Mouse (Mus musculus) stomach, postnatal 0 days (tissue): ENCODE results near the gene Irf2bp2. TPM values are rescaled to one million over a fixed set of nuclear protein-coding genes. Genes with fewer than 3 reads are reported as not detected.
A peak's percentile ranks its signal among the peaks of the same experiment; 100 is the strongest.

Experiments used
- ATAC-seq: fragments of 200-750 bp; cut with Nextera tagmentation; 2 replicates; pipeline ENCODE4 v1.8.0; 2017; ENCODE audit not compliant: low FRiP score, low TSS enrichment
- DNase-seq: peaks from one replicate; pipeline ENCODE4 v3.0.0-alpha.2; 2016; ENCODE audit warnings: low spot score
- H3K27ac ChIP-seq: fragments of 300-500 bp; sonication (generic); replicated peaks from 2 replicates; pipeline ENCODE4 v1.5.1; 2014; ENCODE audit warnings: mild to moderate bottlenecking, control low read depth
- H3K27me3 ChIP-seq: fragments of 300-500 bp; sonication (generic); 2 replicates; pipeline ENCODE4 v1.6.1; 2014; ENCODE audit warnings: low read length; ENCODE audit not compliant: control insufficient read depth, insufficient read depth
- H3K36me3 ChIP-seq: fragments of 300-500 bp; sonication (generic); 2 replicates; pipeline ENCODE4 v1.6.1; 2014; ENCODE audit warnings: low read length, mixed read lengths; ENCODE audit not compliant: control insufficient read depth, insufficient read depth
- H3K4me1 ChIP-seq: fragments of 300-500 bp; sonication (generic); replicated peaks from 2 replicates; pipeline ENCODE4 v1.6.1; 2014; ENCODE audit warnings: antibody characterized with exemption; ENCODE audit not compliant: control insufficient read depth, insufficient read depth
- H3K4me2 ChIP-seq: fragments of 300-500 bp; sonication (generic); replicated peaks from 2 replicates; pipeline ENCODE4 v1.6.1; 2014; ENCODE audit warnings: low read depth, mild to moderate bottlenecking, control low read depth, moderate library complexity
- H3K4me3 ChIP-seq: fragments of 300-500 bp; sonication (generic); 2 replicates; pipeline ENCODE4 v1.5.1; 2014; ENCODE audit warnings: low read depth, low read length, control low read depth
- H3K9ac ChIP-seq: fragments of 300-500 bp; sonication (generic); 2 replicates; pipeline ENCODE4 v1.6.1; 2014; ENCODE audit warnings: mild to moderate bottlenecking, low read length, control low read depth, mixed read lengths
- H3K9me3 ChIP-seq: fragments of 300-500 bp; sonication (generic); 2 replicates; pipeline ENCODE4 v1.6.1; 2016; ENCODE audit warnings: low read length; ENCODE audit not compliant: control insufficient read depth
- CTCF ChIP-seq: IDR thresholded peaks from 2 replicates; pipeline ENCODE4 v1.5.1; 2016; ENCODE audit warnings: antibody characterized with exemption, low read depth, mild to moderate bottlenecking, moderate library complexity
- EP300 ChIP-seq: optimal IDR thresholded peaks from 2 replicates; pipeline ENCODE3; 2016; ENCODE audit warnings: antibody characterized with exemption
- WGBS: fragments of 180-500 bp; shearing (Covaris S2); extraction: QIAGEN DNeasy Blood & Tissue Kit; methylation state at CpG from one replicate; pipeline ENCODE4 v1.1.7; 2014; 5-methylcytosine and 5-hydroxymethylcytosine counted together
- polyA plus RNA-seq: library from polyadenylated mRNA; unstranded; fragments of >200 nt; fragmentation: Nextera tagmentation; extraction: Ambion mirVana; gene quantifications from 2 replicates; pipeline ENCODE4 v1.2.1, GENCODE M21; 2015

Irf2bp2 gene
- polyA plus RNA-seq, 1 experiment from 2014 or later = 10.1 TPM

DNA sequence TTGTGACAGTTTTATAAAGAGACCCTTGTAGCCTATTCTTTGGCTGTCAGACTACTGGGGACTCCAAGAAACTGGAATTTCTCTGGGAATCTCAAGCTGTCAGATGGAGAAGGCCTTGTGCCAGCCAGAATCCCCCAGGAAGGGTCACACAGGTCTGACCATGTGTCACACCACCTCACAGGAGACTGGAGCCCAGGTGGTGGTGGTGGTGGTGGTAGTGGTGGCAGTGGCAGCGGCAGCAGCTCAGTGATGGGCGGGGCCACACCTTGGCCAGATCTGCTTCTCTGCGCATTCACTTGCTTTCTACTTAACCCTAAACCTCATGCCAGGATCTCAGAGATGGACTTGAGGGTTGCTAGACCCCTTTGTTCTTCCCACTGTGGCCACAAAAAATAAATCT lies 19.0 kb upstream of the Irf2bp2 start:
- Histone ChIP-seq H3K4me3 (no peak overlapping the region), H3K4me1 (peaks cover 16% of the 10 kb centered on the region; the same call in 1 of the 2 replicates), H3K27me3 (no peaks in the 10 kb centered on the region), H3K4me2 (no peak overlapping the region), H3K9me3 (no peaks in the 10 kb centered on the region), H3K9ac (no peak overlapping the region; the same call in 1 of the 2 replicates), H3K27ac (peak overlapping the region; percentile 95), H3K36me3 (no peaks in the 10 kb centered on the region)
- DNase-seq (no peak), ATAC-seq (no peak)
- TF ChIP-seq CTCF (no peak), EP300 (no peak)
- WGBS = 67% methylated on average over 3 of the region's 3 CpGs

DNA sequence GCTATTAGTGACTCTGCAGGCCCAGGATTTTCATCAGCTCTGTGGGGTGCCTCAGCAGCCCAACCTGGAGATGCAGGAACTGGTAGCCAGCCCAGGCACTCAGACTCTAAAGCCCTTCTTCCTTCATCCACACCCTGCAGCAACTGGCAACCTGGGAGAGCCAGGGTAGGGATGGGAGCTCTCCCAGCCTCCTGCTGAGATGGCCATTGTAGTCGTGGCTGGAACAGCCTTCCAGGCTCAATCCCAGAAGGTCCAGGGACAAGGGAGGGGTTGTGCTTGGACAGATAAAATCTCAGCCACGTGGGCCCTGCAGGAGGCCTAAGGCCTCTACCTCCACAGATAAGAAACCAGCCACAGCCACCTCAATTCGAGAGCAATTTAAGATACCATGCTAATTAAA lies 16.9 kb upstream of the Irf2bp2 start:
- Histone ChIP-seq H3K9me3 (no peaks in the 10 kb centered on the region), H3K27ac (peak overlapping the region; percentile 70), H3K36me3 (no peaks in the 10 kb centered on the region), H3K27me3 (no peaks in the 10 kb centered on the region), H3K4me3 (no peak overlapping the region), H3K9ac (no peak overlapping the region), H3K4me2 (no peak overlapping the region), H3K4me1 (peaks cover 10% of the 10 kb centered on the region; the same call in 1 of the 2 replicates)
- WGBS = 22% methylated on average over 3 of the region's 3 CpGs
- DNase-seq (peak; percentile 59), ATAC-seq (no peak)
- TF ChIP-seq CTCF (no peak), EP300 (no peak)

DNA sequence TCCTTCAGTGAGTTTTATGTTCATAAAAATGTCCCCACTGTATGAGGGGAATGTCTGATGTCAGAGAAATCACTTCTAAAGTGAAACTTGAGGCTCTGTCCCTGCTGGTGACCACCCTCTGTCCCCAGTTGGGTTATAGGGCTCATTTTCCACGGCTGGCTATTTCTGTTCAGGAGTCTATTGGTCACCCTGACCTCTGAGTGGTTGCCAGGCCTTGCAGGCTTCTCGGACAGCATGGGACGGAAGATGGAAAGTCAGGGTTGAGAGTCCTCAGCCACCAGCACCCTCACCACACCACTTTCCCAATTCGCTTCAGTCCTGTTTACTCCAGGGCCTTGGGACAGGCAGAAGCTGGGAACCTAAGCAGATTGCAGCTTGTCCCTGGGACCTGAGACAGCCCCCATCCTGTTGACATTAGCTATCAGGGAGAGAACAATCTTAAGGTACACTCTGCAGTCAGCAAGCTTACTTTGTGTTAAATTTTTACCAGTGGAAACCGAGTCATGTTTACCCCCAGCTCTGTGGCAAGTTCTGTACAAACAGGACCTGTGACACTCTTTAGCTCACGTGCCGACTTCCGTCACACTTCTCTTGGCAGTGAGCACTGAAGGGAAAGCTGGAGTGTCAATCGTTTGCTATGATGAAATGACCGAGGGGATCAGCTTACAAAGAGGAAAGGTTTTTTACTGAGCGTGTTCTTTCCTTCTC lies 15.9 kb upstream of the Irf2bp2 start:
- peak; percentile 53 for ATAC-seq
- Histone ChIP-seq H3K4me1 (peaks cover 4% of the 10 kb centered on the region; the same call in 1 of the 2 replicates), H3K4me2 (no peak overlapping the region), H3K9me3 (no peaks in the 10 kb centered on the region), H3K27me3 (no peaks in the 10 kb centered on the region), H3K9ac (no peak overlapping the region), H3K4me3 (no peak overlapping the region), H3K27ac (peak overlapping the region; percentile 70), H3K36me3 (no peaks in the 10 kb centered on the region)
- DNase-seq = peak; percentile 84
- 63% methylated on average over 11 of the region's 11 CpGs for WGBS
- TF ChIP-seq EP300 (no peak), CTCF (no peak)

DNA sequence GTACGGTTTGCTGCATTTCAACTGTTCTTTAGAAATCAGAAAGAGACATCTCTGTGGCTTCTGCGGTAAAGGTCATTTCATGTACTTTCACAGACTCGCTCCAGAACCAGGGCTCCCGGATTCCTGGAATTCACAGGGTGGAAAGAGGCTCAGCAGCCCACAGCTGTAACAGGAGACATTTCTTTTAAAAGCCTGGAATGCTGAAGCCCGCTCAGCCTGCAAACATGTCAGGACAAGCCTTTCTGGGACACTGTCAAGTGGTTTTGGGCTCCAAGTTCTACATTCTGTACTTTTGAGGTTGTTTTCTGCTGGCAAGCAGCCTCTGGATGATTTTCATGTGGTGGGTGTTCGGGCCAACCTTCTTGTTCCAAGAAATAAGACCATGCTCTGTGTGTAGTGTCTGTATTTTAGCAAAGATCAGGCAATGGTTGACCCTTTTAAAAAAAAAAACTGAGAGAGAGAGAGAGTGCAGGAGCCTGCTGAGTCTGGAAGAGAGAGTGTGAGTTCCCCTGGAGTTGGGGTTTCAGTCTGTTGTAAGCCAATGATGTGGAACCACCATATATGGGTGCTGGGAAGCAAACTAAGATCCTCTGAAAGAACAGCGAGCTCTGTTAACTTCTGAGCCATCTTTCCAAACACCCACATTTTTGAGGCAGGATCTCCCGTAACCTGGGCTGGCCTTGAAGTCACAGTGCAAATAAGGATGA lies 9.6 kb upstream of the Irf2bp2 start:
- H3K36me3 ChIP-seq = no peaks in the 10 kb centered on the region
- DNase-seq (peak; percentile 40), ATAC-seq (peak; percentile 55; the same call in 1 of the 2 replicates)
- no peak overlapping the region for H3K4me2 ChIP-seq
- no peaks in the 10 kb centered on the region for H3K27me3 ChIP-seq
- TF ChIP-seq EP300 = no peak
- TF ChIP-seq CTCF = no peak
- no peaks in the 10 kb centered on the region for H3K9me3 ChIP-seq
- H3K4me3 ChIP-seq = no peak overlapping the region
- H3K27ac ChIP-seq = peak overlapping the region; percentile 83
- H3K9ac ChIP-seq = no peak overlapping the region
- WGBS = 16% methylated on average over 8 of the region's 8 CpGs
- peaks cover 7% of the 10 kb centered on the region for H3K4me1 ChIP-seq

DNA sequence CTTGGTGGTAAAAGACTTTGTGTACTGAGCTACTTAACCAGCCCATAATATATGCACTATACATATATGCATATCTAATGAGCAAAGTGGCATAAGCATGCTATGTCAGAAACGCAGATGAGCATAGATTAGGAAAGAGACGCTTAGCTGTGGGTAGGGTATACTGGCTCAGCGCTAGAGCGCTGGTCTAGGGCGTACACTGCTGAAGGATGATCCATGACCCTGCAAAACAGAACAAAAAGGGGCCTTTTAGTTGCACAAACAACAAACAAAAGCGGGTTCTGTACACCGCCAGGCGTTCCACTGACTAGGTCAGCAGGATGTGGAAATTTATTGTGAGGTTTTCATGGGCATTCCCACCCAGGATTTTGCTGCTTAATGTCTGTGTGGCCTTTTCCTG lies 8.9 kb upstream of the Irf2bp2 start:
- ATAC-seq (no peak), DNase-seq (no peak)
- Histone ChIP-seq H3K27me3 (no peaks in the 10 kb centered on the region), H3K36me3 (no peaks in the 10 kb centered on the region), H3K4me3 (no peak overlapping the region), H3K4me1 (peaks cover 5% of the 10 kb centered on the region), H3K9ac (no peak overlapping the region), H3K9me3 (no peaks in the 10 kb centered on the region), H3K27ac (peak overlapping the region; percentile 83), H3K4me2 (no peak overlapping the region)
- 60% methylated on average over 8 of the region's 8 CpGs for WGBS
- TF ChIP-seq CTCF (no peak), EP300 (no peak)

DNA sequence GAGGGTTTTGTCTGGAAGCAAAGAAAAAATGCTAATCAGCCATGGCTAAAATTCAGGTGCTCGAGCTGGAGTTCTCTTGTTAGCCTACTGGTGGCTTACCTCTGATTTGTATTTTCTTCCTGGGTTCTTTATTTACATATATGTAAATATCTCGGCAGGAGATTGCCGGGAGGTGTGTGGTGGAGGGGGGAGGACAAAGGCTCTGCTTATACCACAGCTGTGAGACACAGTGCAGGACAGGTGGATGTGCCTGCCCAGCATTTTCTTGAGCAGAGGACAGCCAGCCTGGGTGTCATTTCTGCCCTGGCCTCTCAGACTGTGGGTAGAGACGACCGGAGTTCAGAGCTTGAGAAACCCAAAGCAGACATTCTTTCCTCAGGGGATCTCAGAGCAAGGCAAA lies 7.5 kb upstream of the Irf2bp2 start:
- Histone ChIP-seq H3K4me1 (peaks cover 11% of the 10 kb centered on the region), H3K4me3 (no peak overlapping the region), H3K4me2 (no peak overlapping the region), H3K9me3 (no peaks in the 10 kb centered on the region), H3K9ac (no peak overlapping the region), H3K36me3 (no peaks in the 10 kb centered on the region), H3K27ac (peak overlapping the region; percentile 30; the same call in 1 of the 2 replicates), H3K27me3 (no peaks in the 10 kb centered on the region)
- DNase-seq (no peak), ATAC-seq (peak; percentile 31; the same call in 1 of the 2 replicates)
- 44% methylated on average over 5 of the region's 5 CpGs for WGBS
- no peak for TF ChIP-seq CTCF
